Mouse (Mus musculus) Patski (cell line): ENCODE results near the gene Parva. TPM values are rescaled to one million over a fixed set of nuclear protein-coding genes. Genes with fewer than 3 reads are reported as not detected.

Experiments
- ATAC-seq: fragments of 100-300 bp; one replicate; pipeline ENCODE4 v1.8.0; 2021
- CTCF ChIA-PET: fragments of 350-600 bp; sonication (Branson Sonifier 250); formaldehyde crosslinking; loops from one replicate; lab custom pipeline; 2022; ENCODE audit warnings: inconsistent platforms; lab: Charles Lee
- POLR2A ChIA-PET: fragments of 350-600 bp; sonication (Branson Sonifier 250); formaldehyde crosslinking; loops from one replicate; lab custom pipeline; 2022; ENCODE audit warnings: antibody characterized with exemption, inconsistent platforms; lab: Charles Lee
- DNase-seq: peaks from one replicate; pipeline ENCODE4 v3.0.0-alpha.2; 2011; ENCODE audit warnings: low read depth, low spot score
- H3K27me3 ChIP-seq: fragments of 371-371 bp; one replicate; pipeline ENCODE4 v1.5.1; 2021
- CTCF ChIP-seq: fragments of 100-300 bp; IDR thresholded peaks from one replicate; pipeline ENCODE4 v1.5.1; 2021
- in situ Hi-C: fragments of 300-500 bp; cut with MboI; formaldehyde crosslinking; loops from 3 replicates; pipeline ENCODE4 v1.11.1; 2018; ENCODE audit warnings: low pct_unique_long_range_greater_than_20kb, mixed read lengths
- polyA plus RNA-seq: library from polyadenylated mRNA; unstranded; gene quantifications from one replicate; pipeline ENCODE4 v1.2.3, GENCODE M21; 2021

The Parva gene
- polyA plus RNA-seq, 1 experiment from 2014 or later, result 138 TPM

- CTCF ChIA-PET, result interaction anchor here (1.0 kb wide), 1 partner anchor 121 kb away, joined by 3 read pairs; no protein-coding TSS in a partner anchor
- no peak for DNase-seq
- ATAC-seq, result no peak
- TF ChIP-seq CTCF, result no peak
- in situ Hi-C loops, result no loop called here
- POLR2A ChIA-PET, result interaction anchor here (1.1 kb wide), 1 partner anchor 10 kb away, joined by 3 read pairs; no protein-coding TSS in a partner anchor
- H3K27me3 ChIP-seq, result no peaks in the 10 kb centered on the region
Observed at GRCm38 (mm10) chr7:112528582-112529360, 101.5 kb downstream of the Parva start.

- in situ Hi-C loops, result no loop called here
- CTCF ChIA-PET, result no interaction called here
- no peak for ATAC-seq
- no peaks in the 10 kb centered on the region for H3K27me3 ChIP-seq
- POLR2A ChIA-PET, result interaction anchor here (0.6 kb wide), 1 partner anchor 116 kb away, joined by 3 read pairs; no protein-coding TSS in a partner anchor
- TF ChIP-seq CTCF, result no peak
- no peak for DNase-seq
Observed at GRCm38 (mm10) chr7:112530924-112531323, 103.6 kb downstream of the Parva start.

GRCm38 (mm10) chr7:112534148-112534547 lies 106.8 kb downstream of the Parva start:
- no peak for ATAC-seq
- no peak for DNase-seq
- H3K27me3 ChIP-seq, result no peaks in the 10 kb centered on the region
- ChIA-PET CTCF (interaction anchor here (1.0 kb wide), 1 partner anchor 15 kb away, joined by 3 read pairs; no protein-coding TSS in a partner anchor), POLR2A (no interaction called here)
- in situ Hi-C loops, result no loop called here
- no peak for TF ChIP-seq CTCF

GRCm38 (mm10) chr7:112535408-112535921 lies 108.2 kb downstream of the Parva start:
- ChIA-PET POLR2A (no interaction called here), CTCF (no interaction called here)
- DNase-seq (no peak), ATAC-seq (no peak)
- in situ Hi-C loops, result no loop called here
- no peaks in the 10 kb centered on the region for H3K27me3 ChIP-seq
- TF ChIP-seq CTCF, result no peak

- CTCF ChIA-PET, result interaction anchor here (1.1 kb wide), 1 partner anchor 15 kb away, joined by 3 read pairs; no protein-coding TSS in a partner anchor
- POLR2A ChIA-PET, result no interaction called here
- no peak for TF ChIP-seq CTCF
Observed at GRCm38 (mm10) chr7:112549136-112549535, 121.8 kb downstream of the Parva start.

GRCm38 (mm10) chr7:112561504-112561903 lies 134.2 kb downstream of the Parva start:
- DNase-seq, result no peak
- in situ Hi-C loops, result no loop called here
- no peak for ATAC-seq
- H3K27me3 ChIP-seq, result no peaks in the 10 kb centered on the region
- no peak for TF ChIP-seq CTCF
- CTCF ChIA-PET, result interaction anchor here (1.1 to 1.7 kb wide), 2 partner anchors 21 to 92 kb away, joined by 3 to 7 read pairs; no protein-coding TSS in a partner anchor
- POLR2A ChIA-PET, result no interaction called here

More at GRCm38 (mm10) chr7:112549136-112549535, 121.8 kb downstream of the Parva start:
- no peak for DNase-seq
- in situ Hi-C loops, result no loop called here
- ATAC-seq, result no peak
- H3K27me3 ChIP-seq, result no peaks in the 10 kb centered on the region

- DNase-seq (no peak), ATAC-seq (no peak)
- CTCF ChIA-PET, result interaction anchor here (1.0 kb wide), 1 partner anchor 83 kb away, joined by 3 read pairs; no protein-coding TSS in a partner anchor
- in situ Hi-C loops, result no loop called here
- TF ChIP-seq CTCF, result no peak
- H3K27me3 ChIP-seq, result no peaks in the 10 kb centered on the region
- POLR2A ChIA-PET, result no interaction called here
Observed at GRCm38 (mm10) chr7:112567004-112567403, 139.7 kb downstream of the Parva start.

GRCm38 (mm10) chr7:112568961-112569360 lies 141.7 kb downstream of the Parva start:
- in situ Hi-C loops, result no loop called here
- ATAC-seq, result no peak
- TF ChIP-seq CTCF, result no peak

GRCm38 (mm10) chr7:112581621-112582020 lies 154.3 kb downstream of the Parva start:
- no peak for TF ChIP-seq CTCF
- ChIA-PET POLR2A (no interaction called here), CTCF (no interaction called here)
- ATAC-seq (no peak), DNase-seq (no peak)
- H3K27me3 ChIP-seq, result no peaks in the 10 kb centered on the region
- in situ Hi-C loops, result no loop called here

More at GRCm38 (mm10) chr7:112568961-112569360, 141.7 kb downstream of the Parva start:
- H3K27me3 ChIP-seq, result no peaks in the 10 kb centered on the region
- POLR2A ChIA-PET, result no interaction called here
- no peak for DNase-seq
- CTCF ChIA-PET, result interaction anchor here (1.2 kb wide), 1 partner anchor 19 kb away, joined by 3 read pairs; no protein-coding TSS in a partner anchor

- TF ChIP-seq CTCF, result no peak
- ChIA-PET POLR2A (no interaction called here), CTCF (no interaction called here)
- ATAC-seq, result no peak
- no peak for DNase-seq
- no peaks in the 10 kb centered on the region for H3K27me3 ChIP-seq
- in situ Hi-C loops, result no loop called here
Observed at GRCm38 (mm10) chr7:112582882-112583405, 155.6 kb downstream of the Parva start.

GRCm38 (mm10) chr7:112587449-112587848 lies 160.1 kb downstream of the Parva start:
- ChIA-PET CTCF (interaction anchor here (1.1 to 1.9 kb wide), 2 partner anchors 14 to 18 kb away, joined by 3 to 6 read pairs; no protein-coding TSS in a partner anchor), POLR2A (no interaction called here)
- no peak for TF ChIP-seq CTCF
- ATAC-seq, result no peak
- no peaks in the 10 kb centered on the region for H3K27me3 ChIP-seq
- in situ Hi-C loops, result no loop called here
- DNase-seq, result no peak
